Mouse (Mus musculus) testis, adult 2 months (tissue): ENCODE results near the gene Olfr1128. TPM values are rescaled to one million over a fixed set of nuclear protein-coding genes. Genes with fewer than 3 reads are reported as not detected.
"Not testable (repeated sequence)": the region's sequence is repeated elsewhere in the genome, so short reads cannot be mapped to it uniquely, and the experiment has no call there.

Experiments
- H3K27ac ChIP-seq: fragments of 200-500 bp; 2 replicates; pipeline ENCODE4 v1.5.1; 2012; ENCODE audit warnings: low read depth, low read length; ENCODE audit not compliant: control insufficient read depth, insufficient read depth
- H3K27me3 ChIP-seq: fragments of 200-500 bp; 2 replicates; pipeline ENCODE4 v1.6.1; 2012; ENCODE audit warnings: mild to moderate bottlenecking, low read length, moderate library complexity; ENCODE audit not compliant: control insufficient read depth, insufficient read depth
- H3K36me3 ChIP-seq: fragments of 200-500 bp; 2 replicates; pipeline ENCODE4 v1.6.1; 2012; ENCODE audit warnings: mild to moderate bottlenecking, low read length; ENCODE audit not compliant: control insufficient read depth, insufficient read depth
- H3K4me1 ChIP-seq: fragments of 200-500 bp; 2 replicates; pipeline ENCODE4 v1.6.1; 2012; ENCODE audit warnings: low read length; ENCODE audit not compliant: control insufficient read depth, insufficient read depth
- H3K4me3 ChIP-seq: fragments of 200-500 bp; 2 replicates; pipeline ENCODE4 v1.5.1; 2012; ENCODE audit warnings: low read depth, mild to moderate bottlenecking, low read length, moderate library complexity, mixed read lengths; ENCODE audit not compliant: control insufficient read depth
- CTCF ChIP-seq: fragments of 200-500 bp; IDR thresholded peaks from 2 replicates; pipeline ENCODE4 v1.5.1; 2012; ENCODE audit warnings: low read depth, mild to moderate bottlenecking, inconsistent platforms, low read length, moderate library complexity; ENCODE audit not compliant: control insufficient read depth, insufficient read depth, insufficient replicate concordance
- POLR2A ChIP-seq: fragments of 200-500 bp; IDR thresholded peaks from 2 replicates; pipeline ENCODE4 v1.6.1; 2012; ENCODE audit warnings: low read depth, mild to moderate bottlenecking, inconsistent platforms, low read length, moderate library complexity; ENCODE audit not compliant: control insufficient read depth
- polyA plus RNA-seq: library from polyadenylated mRNA; depleted of rRNA; stranded (reverse); fragments of >200 nt; gene quantifications from 2 replicates; pipeline ENCODE4 v1.2.3, GENCODE M21; 2012; rRNA removed

Olfr1128 gene
- polyA plus RNA-seq, 1 experiment = not detected

GRCm38 (mm10) chr2:87515457-87516060 is 29.8 kb downstream of the Olfr1128 start:
- H3K27ac ChIP-seq = no peak overlapping the region
- H3K36me3 ChIP-seq = no peaks in the 10 kb centered on the region
- TF ChIP-seq CTCF = no peak
- no peak for TF ChIP-seq POLR2A
- H3K4me1 ChIP-seq = no peaks in the 10 kb centered on the region
- H3K4me3 ChIP-seq = no peak overlapping the region
- H3K27me3 ChIP-seq = no peaks in the 10 kb centered on the region

GRCm38 (mm10) chr2:87515046-87515445 is 30.3 kb downstream of the Olfr1128 start:
- no peak overlapping the region for H3K27ac ChIP-seq
- TF ChIP-seq POLR2A (no peak), CTCF (no peak)
- H3K4me3 ChIP-seq = no peak overlapping the region
- no peaks in the 10 kb centered on the region for H3K36me3 ChIP-seq
- no peaks in the 10 kb centered on the region for H3K4me1 ChIP-seq
- H3K27me3 ChIP-seq = no peaks in the 10 kb centered on the region

GRCm38 (mm10) chr2:87506265-87506664 is 39.1 kb downstream of the Olfr1128 start, which contains the start of gene Pramel6:
Gene Pramel6 (plus strand): TSS chr2:87506565.
- H3K4me3 ChIP-seq = no peak within 1 kb of the TSS
- H3K27me3 ChIP-seq = no peaks in the 10 kb centered on the region
- no peaks in the 10 kb centered on the region for H3K4me1 ChIP-seq
- H3K27ac ChIP-seq = no peak within 1 kb of the TSS
- no peak for TF ChIP-seq POLR2A
- H3K36me3 ChIP-seq = no peaks in the 10 kb centered on the region

GRCm38 (mm10) chr2:87496993-87497392 is 48.3 kb downstream of the Olfr1128 start, which contains the start of gene Pramel7:
Gene Pramel7 (minus strand): TSS chr2:87497093.
- H3K36me3 ChIP-seq, H3K4me1 ChIP-seq, H3K27ac ChIP-seq, H3K27me3 ChIP-seq, H3K4me3 ChIP-seq: not testable (repeated sequence)

Other genes with a start within 250 kb of the Olfr1128 start
- not detected in 2 replicates for gene Olfr1118, start 238.0 kb downstream of the Olfr1128 start, polyA plus RNA-seq
- gene Olfr1120, start 190.7 kb downstream of the Olfr1128 start, polyA plus RNA-seq = not detected in 2 replicates
- gene Olfr1121, start 175.6 kb downstream of the Olfr1128 start, polyA plus RNA-seq = not detected in 2 replicates
- gene Olfr1122, start 159.7 kb downstream of the Olfr1128 start, polyA plus RNA-seq = not detected in 2 replicates
- not detected in 2 replicates for gene Olfr1123, start 128.9 kb downstream of the Olfr1128 start, polyA plus RNA-seq
- gene Olfr1124, start 115.3 kb downstream of the Olfr1128 start, polyA plus RNA-seq = not detected in 2 replicates
- not detected in 2 replicates for gene Olfr1126, start 91.6 kb downstream of the Olfr1128 start, polyA plus RNA-seq
- gene Pramel7, start 48.4 kb downstream of the Olfr1128 start, polyA plus RNA-seq = 0.13 and 0.21 TPM in 2 replicates
- gene Pramel6, start 39.0 kb downstream of the Olfr1128 start, polyA plus RNA-seq = not detected in 2 replicates
- 0.08 and 0.42 TPM in 2 replicates for gene Olfr153, start 13.7 kb downstream of the Olfr1128 start, polyA plus RNA-seq
- not detected in 2 replicates for gene Olfr1129, start 28.4 kb upstream of the Olfr1128 start, polyA plus RNA-seq
- not detected in 2 replicates for gene Olfr1130, start 60.7 kb upstream of the Olfr1128 start, polyA plus RNA-seq
- gene Olfr1131, start 81.6 kb upstream of the Olfr1128 start, polyA plus RNA-seq = not detected in 2 replicates
- not detected in 2 replicates for gene Olfr1132, start 92.0 kb upstream of the Olfr1128 start, polyA plus RNA-seq
- not detected in 2 replicates for gene Olfr1133, start 101.8 kb upstream of the Olfr1128 start, polyA plus RNA-seq
- gene Olfr1134, start 112.9 kb upstream of the Olfr1128 start, polyA plus RNA-seq = not detected in 2 replicates
- not detected in 2 replicates for gene Olfr1135, start 128.1 kb upstream of the Olfr1128 start, polyA plus RNA-seq
- not detected in 2 replicates for gene Olfr1136, start 148.4 kb upstream of the Olfr1128 start, polyA plus RNA-seq
- not detected in 2 replicates for gene Olfr1137, start 167.6 kb upstream of the Olfr1128 start, polyA plus RNA-seq
- not detected in 2 replicates for gene Olfr1138, start 194.4 kb upstream of the Olfr1128 start, polyA plus RNA-seq
- gene Olfr1140, start 198.2 kb upstream of the Olfr1128 start, polyA plus RNA-seq = not detected in 2 replicates
- gene Olfr1141, start 208.4 kb upstream of the Olfr1128 start, polyA plus RNA-seq = not detected in 2 replicates
- not detected in 2 replicates for gene Olfr152, start 233.9 kb upstream of the Olfr1128 start, polyA plus RNA-seq